Comparison of ENCODE assay signal across 8 mouse cellular contexts in the genomic region with DNA sequence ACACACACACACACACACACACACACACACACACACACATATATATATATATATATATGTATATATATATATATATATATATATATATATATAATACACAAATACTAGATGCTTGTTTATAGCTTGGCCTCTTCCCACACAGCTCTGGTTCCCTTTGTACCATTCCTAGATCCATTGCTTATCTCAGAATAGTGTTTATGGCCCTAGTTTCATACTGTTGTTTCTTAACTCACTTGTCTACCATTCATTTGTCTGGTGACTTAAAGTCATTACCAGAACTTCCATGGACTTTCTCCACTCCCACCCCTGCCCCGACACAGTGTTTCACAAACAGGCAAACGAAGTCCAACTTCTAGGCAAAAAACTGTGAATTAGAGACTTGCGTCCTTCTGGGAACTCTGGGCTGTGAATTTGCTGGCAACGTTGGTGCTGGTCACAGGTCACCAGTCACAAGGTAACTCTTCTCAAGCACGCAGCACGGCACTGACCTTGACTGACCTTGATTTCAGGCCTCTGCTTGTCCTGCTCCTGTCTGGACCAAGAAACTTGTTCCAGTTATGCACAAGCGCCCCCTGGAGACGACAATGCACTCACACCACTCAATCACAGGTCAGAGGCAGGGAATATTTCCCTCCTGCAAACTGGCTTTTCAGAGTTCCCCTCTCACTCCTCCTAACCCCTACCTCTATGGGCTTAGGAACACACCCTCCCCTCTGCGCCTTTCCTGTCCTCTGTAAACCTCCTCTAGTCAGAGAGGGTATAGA. TPM values are rescaled to one million over a fixed set of nuclear protein-coding genes. Genes with fewer than 3 reads are reported as not detected.
DNase-seq lines count a peak whose midpoint lies in the region; ATAC-seq lines count a peak whose summit lies in the region.

No protein-coding gene starts in this region.

- H3K36me3 ChIP-seq in embryonic facial prominence, embryonic 11.5 days (replicated peaks; ENCODE audit: control insufficient read depth, insufficient read depth, low read depth, low read length): no peaks in the 10 kb centered on the region
- no peaks in the 10 kb centered on the region for H3K36me3 ChIP-seq in heart, embryonic 10.5 days
- no peaks in the 10 kb centered on the region for H3K36me3 ChIP-seq in kidney, embryonic 14.5 days (ENCODE audit: control insufficient read depth, insufficient read depth, low read length)
- H3K36me3 ChIP-seq in stomach, embryonic 14.5 days (ENCODE audit: control insufficient read depth, insufficient read depth, low read length): no peaks in the 10 kb centered on the region

- no peaks in the 10 kb centered on the region for H3K9me3 ChIP-seq in embryonic facial prominence, embryonic 11.5 days (replicated peaks; ENCODE audit: control insufficient read depth, low read length)
- peaks cover 3% of the 10 kb centered on the region; the same call in 1 of the 2 replicates for H3K9me3 ChIP-seq in heart, embryonic 10.5 days
- H3K9me3 ChIP-seq in kidney, embryonic 14.5 days (ENCODE audit: control insufficient read depth, low read length): no peaks in the 10 kb centered on the region
- H3K9me3 ChIP-seq in stomach, embryonic 14.5 days (ENCODE audit: control insufficient read depth, low read depth, low read length): peaks cover 6% of the 10 kb centered on the region; the same call in 1 of the 2 replicates

- DNase-seq in A20 (ENCODE audit: low read depth, low spot score): peak; percentile 59
- DNase-seq in adrenal gland, postnatal 14 days: peak; percentile 86
- peak; percentile 75 for DNase-seq in embryonic facial prominence, embryonic 11.5 days (ENCODE audit: low spot score)
- peak; percentile 88 for DNase-seq in heart, embryonic 10.5 days (ENCODE audit: low spot score)
- DNase-seq in liver: peak; percentile 73

- no peaks in the 10 kb centered on the region for H3K27me3 ChIP-seq in embryonic facial prominence, embryonic 11.5 days (ENCODE audit: control insufficient read depth, insufficient read depth, low read length)
- H3K27me3 ChIP-seq in heart, embryonic 10.5 days (ENCODE audit: insufficient read depth, poor library complexity, severe bottlenecking): no peaks in the 10 kb centered on the region
- no peaks in the 10 kb centered on the region for H3K27me3 ChIP-seq in kidney, embryonic 14.5 days (ENCODE audit: control insufficient read depth, insufficient read depth, low read length)
- H3K27me3 ChIP-seq in stomach, embryonic 14.5 days (ENCODE audit: control insufficient read depth, insufficient read depth, low read length): no peaks in the 10 kb centered on the region

- ATAC-seq in embryonic facial prominence, embryonic 11.5 days (replicated peaks; ENCODE audit: insufficient number of reproducible peaks, low FRiP score, low TSS enrichment, low read depth): 0 out of 2 replicates have a peak, but pooled peaks have one; percentile 20
- peak; percentile 87 for ATAC-seq in kidney, embryonic 14.5 days (ENCODE audit: low FRiP score, low TSS enrichment)
- ATAC-seq in monocyte, adult 5-6 weeks (replicated peaks; ENCODE audit: insufficient number of reproducible peaks, low FRiP score, low TSS enrichment, poor library complexity, severe bottlenecking): peak; percentile 71
- peak; percentile 56; the same call in 1 of the 2 replicates for ATAC-seq in stomach, embryonic 14.5 days (ENCODE audit: insufficient number of reproducible peaks, insufficient read depth, low FRiP score, low read depth)

- 30% methylated on average over 9 of the region's 9 CpGs for WGBS in embryonic facial prominence, embryonic 11.5 days
- 40% methylated on average over 9 of the region's 9 CpGs for WGBS in heart, embryonic 10.5 days
- WGBS in kidney, embryonic 14.5 days: 30% methylated on average over 9 of the region's 9 CpGs
- WGBS in stomach, embryonic 14.5 days: 34% methylated on average over 9 of the region's 9 CpGs

- H3K4me2 ChIP-seq in embryonic facial prominence, embryonic 11.5 days (ENCODE audit: low read depth, low read length): no peak overlapping the region
- H3K4me2 ChIP-seq in kidney, embryonic 14.5 days (replicated peaks; ENCODE audit: low read depth, low read length): no peak overlapping the region
- H3K4me2 ChIP-seq in stomach, embryonic 14.5 days (replicated peaks; ENCODE audit: low read depth, low read length): no peak overlapping the region

- no peak overlapping the region for H3K27ac ChIP-seq in embryonic facial prominence, embryonic 11.5 days (replicated peaks; ENCODE audit: low read depth, low read length)
- H3K27ac ChIP-seq in heart, embryonic 10.5 days: peak overlapping the region; percentile 59; the same call in 1 of the 2 replicates
- no peak overlapping the region for H3K27ac ChIP-seq in kidney, embryonic 14.5 days (ENCODE audit: low read depth, low read length)
- H3K27ac ChIP-seq in stomach, embryonic 14.5 days (ENCODE audit: low read length): no peak overlapping the region

- H3K4me1 ChIP-seq in embryonic facial prominence, embryonic 11.5 days (ENCODE audit: control insufficient read depth, insufficient read depth, low read length): no peaks in the 10 kb centered on the region
- H3K4me1 ChIP-seq in heart, embryonic 10.5 days: no peaks in the 10 kb centered on the region
- no peaks in the 10 kb centered on the region for H3K4me1 ChIP-seq in kidney, embryonic 14.5 days (ENCODE audit: control insufficient read depth, insufficient read depth, low read length)
- H3K4me1 ChIP-seq in stomach, embryonic 14.5 days (ENCODE audit: control insufficient read depth, insufficient read depth, low read length): no peaks in the 10 kb centered on the region

- no peak overlapping the region for H3K9ac ChIP-seq in embryonic facial prominence, embryonic 11.5 days (replicated peaks; ENCODE audit: low read length)
- no peak overlapping the region for H3K9ac ChIP-seq in kidney, embryonic 14.5 days (ENCODE audit: low read depth, low read length)
- H3K9ac ChIP-seq in stomach, embryonic 14.5 days (replicated peaks; ENCODE audit: low read depth, low read length): no peak overlapping the region

- no peak overlapping the region for H3K4me3 ChIP-seq in embryonic facial prominence, embryonic 11.5 days (ENCODE audit: low read depth, low read length)
- no peak overlapping the region for H3K4me3 ChIP-seq in heart, embryonic 10.5 days
- no peak overlapping the region for H3K4me3 ChIP-seq in kidney, embryonic 14.5 days (ENCODE audit: low read length)
- no peak overlapping the region for H3K4me3 ChIP-seq in stomach, embryonic 14.5 days (ENCODE audit: low read depth, low read length)

RNA-seq across cellular contexts. Expression of a gene that starts 3.1 kb away (rescaled TPM):
- 31.2 and 508 TPM in 2 replicates for total RNA-seq in adrenal gland, postnatal 14 days (2021)
- 0.14 and 0.59 TPM in 2 replicates for polyA plus RNA-seq in embryonic facial prominence, embryonic 11.5 days (2014; fragmentation: Nextera tagmentation; extraction: Ambion mirVana)
- polyA plus RNA-seq in heart, embryonic 10.5 days (2016; fragmentation: Nextera tagmentation; extraction: Ambion mirVana): 0.43 and 7.4 TPM in 2 replicates
- polyA plus RNA-seq in kidney, embryonic 14.5 days (2014; fragmentation: Nextera tagmentation; extraction: Ambion mirVana): 0.14 and 0.34 TPM in 2 replicates
- total RNA-seq in monocyte, adult 5-6 weeks (2017): not detected in 3 replicates
- polyA plus RNA-seq in stomach, embryonic 14.5 days (2014; fragmentation: Nextera tagmentation; extraction: Ambion mirVana): 0.38 and 0.46 TPM in 2 replicates

RNA-seq across cellular contexts. Expression of a gene that starts 21.6 kb away (rescaled TPM):
- 14.1 and 19.4 TPM in 2 replicates for total RNA-seq in adrenal gland, postnatal 14 days (2021)
- 59.7 and 68.7 TPM in 2 replicates for polyA plus RNA-seq in embryonic facial prominence, embryonic 11.5 days (2014; fragmentation: Nextera tagmentation; extraction: Ambion mirVana)
- 68.6 and 70.6 TPM in 2 replicates for polyA plus RNA-seq in heart, embryonic 10.5 days (2016; fragmentation: Nextera tagmentation; extraction: Ambion mirVana)
- polyA plus RNA-seq in kidney, embryonic 14.5 days (2014; fragmentation: Nextera tagmentation; extraction: Ambion mirVana): 40.1 and 43.0 TPM in 2 replicates
- 6.0 to 25.3 TPM (median 10.9 TPM) in 3 replicates for total RNA-seq in monocyte, adult 5-6 weeks (2017)
- polyA plus RNA-seq in stomach, embryonic 14.5 days (2014; fragmentation: Nextera tagmentation; extraction: Ambion mirVana): 41.8 and 47.2 TPM in 2 replicates

RNA-seq across cellular contexts. Expression of a gene that starts 30.3 kb away (rescaled TPM):
- 32.5 and 47.2 TPM in 2 replicates for total RNA-seq in adrenal gland, postnatal 14 days (2021)
- 19.2 and 23.6 TPM in 2 replicates for polyA plus RNA-seq in embryonic facial prominence, embryonic 11.5 days (2014; fragmentation: Nextera tagmentation; extraction: Ambion mirVana)
- polyA plus RNA-seq in heart, embryonic 10.5 days (2016; fragmentation: Nextera tagmentation; extraction: Ambion mirVana): 30.3 and 32.6 TPM in 2 replicates
- 18.8 and 25.5 TPM in 2 replicates for polyA plus RNA-seq in kidney, embryonic 14.5 days (2014; fragmentation: Nextera tagmentation; extraction: Ambion mirVana)
- total RNA-seq in monocyte, adult 5-6 weeks (2017): 4.9 to 26.3 TPM (median 23.4 TPM) in 3 replicates
- 28.8 and 29.1 TPM in 2 replicates for polyA plus RNA-seq in stomach, embryonic 14.5 days (2014; fragmentation: Nextera tagmentation; extraction: Ambion mirVana)

RNA-seq across cellular contexts. Expression of a gene that starts 36.8 kb away (rescaled TPM):
- total RNA-seq in adrenal gland, postnatal 14 days (2021): 130 and 136 TPM in 2 replicates
- 150 and 152 TPM in 2 replicates for polyA plus RNA-seq in embryonic facial prominence, embryonic 11.5 days (2014; fragmentation: Nextera tagmentation; extraction: Ambion mirVana)
- polyA plus RNA-seq in heart, embryonic 10.5 days (2016; fragmentation: Nextera tagmentation; extraction: Ambion mirVana): 179 and 200 TPM in 2 replicates
- 180 and 198 TPM in 2 replicates for polyA plus RNA-seq in kidney, embryonic 14.5 days (2014; fragmentation: Nextera tagmentation; extraction: Ambion mirVana)
- total RNA-seq in monocyte, adult 5-6 weeks (2017): 57.4 to 73.7 TPM (median 68.2 TPM) in 3 replicates
- 203 and 209 TPM in 2 replicates for polyA plus RNA-seq in stomach, embryonic 14.5 days (2014; fragmentation: Nextera tagmentation; extraction: Ambion mirVana)

RNA-seq across cellular contexts. Expression of a gene that starts 37.2 kb away (rescaled TPM):
- 58.4 and 68.2 TPM in 2 replicates for total RNA-seq in adrenal gland, postnatal 14 days (2021)
- polyA plus RNA-seq in embryonic facial prominence, embryonic 11.5 days (2014; fragmentation: Nextera tagmentation; extraction: Ambion mirVana): 71.2 and 76.3 TPM in 2 replicates
- 45.0 and 56.2 TPM in 2 replicates for polyA plus RNA-seq in heart, embryonic 10.5 days (2016; fragmentation: Nextera tagmentation; extraction: Ambion mirVana)
- 88.2 and 94.8 TPM in 2 replicates for polyA plus RNA-seq in kidney, embryonic 14.5 days (2014; fragmentation: Nextera tagmentation; extraction: Ambion mirVana)
- total RNA-seq in monocyte, adult 5-6 weeks (2017): 35.1 to 41.9 TPM (median 38.1 TPM) in 3 replicates
- 88.9 and 94.0 TPM in 2 replicates for polyA plus RNA-seq in stomach, embryonic 14.5 days (2014; fragmentation: Nextera tagmentation; extraction: Ambion mirVana)

Comparison
In these comparisons a context has a peak if more than half of its experiments do, and no peak if none do; other contexts are left out.
1. ATAC-seq: peak in every context shown above with its lines; median percentile 87 in kidney, embryonic 14.5 days; 71 in monocyte, adult 5-6 weeks; 56 in stomach, embryonic 14.5 days; 20 in embryonic facial prominence, embryonic 11.5 days.